Mouse (Mus musculus): ENCODE measurements around the gene Kdm5a. TPM values are rescaled to one million over a fixed set of nuclear protein-coding genes. Genes with fewer than 3 reads are reported as not detected.

Kdm5a gene
- total RNA-seq (2021): 10 to 100 TPM; 32.3 to 38.9 TPM
- long read RNA-seq, experiment 1, partial matches to known transcripts: 4 of 4 reads
- long read RNA-seq, experiment 1, other reads (novel, unspliced or antisense): 0 of 4 reads
- long read RNA-seq, experiment 2, partial matches to known transcripts: 3 of 8 reads
- long read RNA-seq, experiment 2, other reads (novel, unspliced or antisense): 5 of 8 reads

GRCm38 (mm10) chr6:120363688-120364522 is at the start of gene Kdm5a, which contains the start of gene Ccdc77:
TSS of gene Kdm5a (plus strand) at chr6:120364124.
TSS of gene Ccdc77 (minus strand) at chr6:120364374.
- DNase-seq (ENCODE audit: low spot score in 2 of 2): peak; percentile 79 to 93

GRCm38 (mm10) chr6:120318303-120318940 is 45.5 kb upstream of the Kdm5a start:
- no peak for DNase-seq (ENCODE audit: low spot score in 2 of 2)

GRCm38 (mm10) chr6:120319129-120319528 is 44.8 kb upstream of the Kdm5a start:
- DNase-seq (ENCODE audit: low spot score in 2 of 2): no peak

GRCm38 (mm10) chr6:120320369-120320768 is 43.6 kb upstream of the Kdm5a start:
- DNase-seq (ENCODE audit: low spot score in 2 of 2): no peak

GRCm38 (mm10) chr6:120324295-120324927 is 39.5 kb upstream of the Kdm5a start:
- peak in 1 of 2 experiments; percentile 65 for DNase-seq (ENCODE audit: low spot score in 2 of 2)

GRCm38 (mm10) chr6:120332351-120332750 is 31.6 kb upstream of the Kdm5a start:
- no peak for DNase-seq (ENCODE audit: low spot score in 2 of 2)

- DNase-seq (ENCODE audit: low spot score in 2 of 2): no peak
Measured at GRCm38 (mm10) chr6:120343992-120344391, 19.9 kb upstream of the Kdm5a start.

- DNase-seq (ENCODE audit: low spot score in 2 of 2): no peak
Measured at GRCm38 (mm10) chr6:120349018-120349417, 14.9 kb upstream of the Kdm5a start.

GRCm38 (mm10) chr6:120356478-120356877 is 7.4 kb upstream of the Kdm5a start:
- DNase-seq (ENCODE audit: low spot score in 2 of 2): no peak

- peak; percentile 44 to 78 for DNase-seq (ENCODE audit: low spot score in 2 of 2)
Measured at GRCm38 (mm10) chr6:120356951-120357945, 6.7 kb upstream of the Kdm5a start.

- DNase-seq (ENCODE audit: low spot score in 2 of 2): no peak
Measured at GRCm38 (mm10) chr6:120362124-120362523, 1.8 kb upstream of the Kdm5a start.

- no peak for DNase-seq (ENCODE audit: low spot score in 2 of 2)
Measured at GRCm38 (mm10) chr6:120362774-120363687, 893 bp upstream of the Kdm5a start.

- no peak for DNase-seq (ENCODE audit: low spot score in 2 of 2)
Measured at GRCm38 (mm10) chr6:120364523-120364905, 590 bp downstream of the Kdm5a start.

- no peak for DNase-seq (ENCODE audit: low spot score in 2 of 2)
Measured at GRCm38 (mm10) chr6:120365051-120365450, 1.1 kb downstream of the Kdm5a start.

- no peak for DNase-seq (ENCODE audit: low spot score in 2 of 2)
Measured at GRCm38 (mm10) chr6:120376736-120377135, 12.8 kb downstream of the Kdm5a start.

GRCm38 (mm10) chr6:120390054-120390453 is 26.1 kb downstream of the Kdm5a start:
- no peak for DNase-seq (ENCODE audit: low spot score in 2 of 2)

GRCm38 (mm10) chr6:120392811-120393210 is 28.9 kb downstream of the Kdm5a start:
- no peak for DNase-seq (ENCODE audit: low spot score in 2 of 2)

- DNase-seq (ENCODE audit: low spot score in 2 of 2): no peak
Measured at GRCm38 (mm10) chr6:120395622-120396345, 31.9 kb downstream of the Kdm5a start.

- no peak for DNase-seq (ENCODE audit: low spot score in 2 of 2)
Measured at GRCm38 (mm10) chr6:120403936-120404335, 40.0 kb downstream of the Kdm5a start.

Data from gastrocnemius, postnatal 4 days (tissue).